Mouse (Mus musculus) cortical plate, adult 2 months (tissue): Measurements from ENCODE around the gene Grm5. TPM values are rescaled to one million over a fixed set of nuclear protein-coding genes. Genes with fewer than 3 reads are reported as not detected.

Experiments used
- H3K27ac ChIP-seq: fragments of 200-500 bp; 2 replicates; pipeline ENCODE4 v1.5.1; 2012; ENCODE audit warnings: low read length, control low read depth, inconsistent platforms; ENCODE audit not compliant: insufficient read depth
- H3K4me1 ChIP-seq: fragments of 200-500 bp; 2 replicates; pipeline ENCODE4 v1.6.1; 2011; ENCODE audit warnings: low read length; ENCODE audit not compliant: control insufficient read depth, insufficient read depth
- H3K4me3 ChIP-seq: fragments of 200-500 bp; 2 replicates; pipeline ENCODE4 v1.5.1; 2011; ENCODE audit warnings: mild to moderate bottlenecking, low read length, control low read depth; ENCODE audit not compliant: insufficient read depth
- CTCF ChIP-seq: fragments of 200-500 bp; IDR thresholded peaks from 2 replicates; pipeline ENCODE4 v1.5.1; 2011; ENCODE audit warnings: mild to moderate bottlenecking, control low read depth, low read length; ENCODE audit not compliant: insufficient read depth; ENCODE audit errors: extremely low read depth
- POLR2A ChIP-seq: fragments of 200-500 bp; IDR thresholded peaks from 2 replicates; pipeline ENCODE4 v1.6.1; 2011; ENCODE audit warnings: mild to moderate bottlenecking, low read length, control low read depth; ENCODE audit not compliant: insufficient read depth; ENCODE audit errors: extremely low read depth
- polyA plus RNA-seq: library from polyadenylated mRNA; depleted of rRNA; stranded (reverse); fragments of >200 nt; gene quantifications from 2 replicates; pipeline ENCODE4 v1.2.3, GENCODE M21; 2012

Gene Grm5
- polyA plus RNA-seq, 1 experiment, result 46.8 TPM

DNA sequence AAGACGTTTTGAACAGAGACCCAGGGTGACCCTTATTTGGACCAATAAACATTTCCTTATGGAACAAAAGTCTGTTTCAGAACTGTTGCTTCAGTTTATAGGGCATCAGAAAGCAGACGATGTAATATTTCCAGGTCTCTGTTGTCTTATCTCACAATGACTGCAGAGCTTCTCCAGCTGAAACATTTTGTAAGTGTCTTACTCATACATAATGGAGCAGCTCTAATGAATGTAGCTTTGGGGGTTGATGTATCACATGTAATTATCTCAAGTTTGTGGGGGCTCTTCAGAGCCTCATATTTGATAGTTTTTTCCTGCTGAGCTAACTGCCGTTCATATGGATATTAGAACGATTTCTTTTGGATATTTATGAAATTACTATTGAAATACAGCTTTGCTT is 250.7 kb downstream of the Grm5 start:
- Histone ChIP-seq H3K4me3 (no peak overlapping the region), H3K4me1 (no peaks in the 10 kb centered on the region), H3K27ac (no peak overlapping the region)
- no peak for TF ChIP-seq CTCF
- TF ChIP-seq POLR2A, result no peak

DNA sequence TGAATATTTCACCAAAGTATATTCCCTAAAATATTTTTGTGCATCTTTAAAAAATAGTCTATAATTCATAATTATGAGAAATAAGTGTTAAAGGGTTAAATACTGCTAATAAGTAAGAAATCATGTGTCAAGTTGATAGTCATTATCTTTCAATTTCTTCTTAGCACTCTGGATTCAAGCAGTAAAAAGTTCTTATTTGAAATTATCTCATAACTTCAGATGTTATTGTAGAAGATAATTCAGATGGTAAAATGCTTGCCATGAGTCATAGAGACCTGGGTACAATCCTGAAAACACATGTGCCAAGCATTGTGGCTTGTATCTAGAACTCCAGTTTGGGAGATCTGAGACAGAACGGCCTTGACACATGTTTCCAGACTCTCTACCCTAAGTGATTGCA is 254.6 kb downstream of the Grm5 start:
- TF ChIP-seq CTCF, result no peak
- no peak for TF ChIP-seq POLR2A
- no peak overlapping the region for H3K27ac ChIP-seq

DNA sequence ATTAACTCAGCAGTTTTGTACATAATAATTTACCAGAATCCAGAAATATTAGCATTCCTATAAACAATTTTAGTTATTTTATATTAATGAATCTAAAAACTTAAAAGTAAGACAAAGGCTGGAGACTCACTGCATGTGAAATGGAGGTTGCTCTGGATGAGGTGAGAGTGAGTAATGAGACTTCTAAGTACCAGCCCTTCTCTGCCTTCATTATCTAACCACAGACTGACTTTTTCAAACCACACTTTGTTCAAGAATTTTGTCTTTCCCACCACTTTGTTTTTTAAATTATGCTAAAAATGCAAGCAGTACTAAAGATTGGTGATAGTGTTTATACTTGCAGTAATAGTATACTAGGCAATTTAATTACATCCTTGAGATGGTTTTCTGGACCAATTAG is 259.5 kb downstream of the Grm5 start:
- H3K4me3 ChIP-seq, result no peak overlapping the region
- H3K4me1 ChIP-seq, result no peaks in the 10 kb centered on the region

More for the DNA sequence above, 254.6 kb downstream of the Grm5 start:
- Histone ChIP-seq H3K4me3 (no peak overlapping the region), H3K4me1 (no peaks in the 10 kb centered on the region)

DNA sequence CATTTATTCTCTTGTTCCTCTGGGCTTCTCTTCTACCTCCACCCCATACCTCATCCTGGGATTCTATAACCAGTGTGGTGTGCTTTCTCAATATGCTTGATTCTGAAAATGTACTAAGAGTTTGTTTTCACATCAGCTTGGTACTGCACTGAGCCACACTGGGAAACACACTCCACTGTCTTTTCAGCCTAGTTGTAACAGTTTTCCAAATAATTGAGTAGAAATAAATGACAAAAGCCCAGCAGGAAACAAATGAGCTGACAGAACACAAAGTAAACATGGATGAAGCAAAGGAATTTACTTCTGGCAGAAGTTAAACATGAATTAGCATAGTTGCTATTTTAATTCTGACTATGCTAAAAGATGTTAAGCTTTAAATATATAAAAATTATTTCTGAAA is 262.1 kb downstream of the Grm5 start:
- Histone ChIP-seq H3K4me1 (no peaks in the 10 kb centered on the region), H3K4me3 (no peak overlapping the region), H3K27ac (no peak overlapping the region)
- no peak for TF ChIP-seq POLR2A
- TF ChIP-seq CTCF, result no peak

More for the DNA sequence above, 259.5 kb downstream of the Grm5 start:
- no peak overlapping the region for H3K27ac ChIP-seq
- TF ChIP-seq POLR2A (no peak), CTCF (no peak)

DNA sequence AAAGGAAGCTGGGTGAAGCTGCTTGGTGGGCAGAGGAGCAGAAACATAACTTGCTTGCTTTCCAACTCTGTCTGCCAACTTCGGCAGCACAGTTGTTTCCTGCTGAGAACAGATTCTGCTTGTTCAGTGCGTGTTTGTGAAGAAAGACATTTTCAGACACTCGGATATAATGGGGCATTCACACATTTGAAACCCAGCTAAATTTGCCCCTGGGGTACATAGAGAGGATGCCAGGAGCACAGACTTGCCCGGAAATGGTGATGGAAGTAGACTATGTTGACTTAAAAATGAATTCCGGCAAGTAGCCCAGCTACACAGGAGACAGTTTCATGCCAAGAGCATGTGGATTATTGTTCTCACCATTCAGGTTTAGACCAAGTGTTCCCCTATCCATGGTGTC is 342.0 kb downstream of the Grm5 start:
- no peak overlapping the region for H3K4me3 ChIP-seq
- TF ChIP-seq POLR2A, result no peak
- TF ChIP-seq CTCF, result no peak
- no peaks in the 10 kb centered on the region; the same call in 1 of the 2 replicates for H3K4me1 ChIP-seq
- H3K27ac ChIP-seq, result peak overlapping the region; percentile 68; the same call in 1 of the 2 replicates

DNA sequence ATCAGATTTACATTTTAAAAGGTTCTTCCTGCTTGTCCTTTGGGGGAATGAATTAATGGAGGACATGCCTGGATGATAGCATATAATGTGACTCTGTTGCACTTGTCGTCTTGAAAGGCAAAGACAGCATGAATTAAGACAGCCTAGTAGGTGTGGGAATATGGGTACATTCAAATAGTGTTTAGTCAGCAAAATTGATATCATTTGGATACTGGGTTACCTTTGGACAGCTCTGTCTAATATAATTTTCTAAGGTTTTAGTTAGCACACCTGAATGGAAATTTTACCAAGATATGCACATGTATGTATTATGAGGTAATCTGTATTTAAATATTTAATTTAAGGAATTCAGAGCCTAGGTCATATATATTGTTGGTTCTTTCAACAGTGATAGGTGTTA is 353.4 kb downstream of the Grm5 start:
- Histone ChIP-seq H3K27ac (no peak overlapping the region), H3K4me1 (no peaks in the 10 kb centered on the region), H3K4me3 (no peak overlapping the region)
- TF ChIP-seq POLR2A, result no peak
- no peak for TF ChIP-seq CTCF

DNA sequence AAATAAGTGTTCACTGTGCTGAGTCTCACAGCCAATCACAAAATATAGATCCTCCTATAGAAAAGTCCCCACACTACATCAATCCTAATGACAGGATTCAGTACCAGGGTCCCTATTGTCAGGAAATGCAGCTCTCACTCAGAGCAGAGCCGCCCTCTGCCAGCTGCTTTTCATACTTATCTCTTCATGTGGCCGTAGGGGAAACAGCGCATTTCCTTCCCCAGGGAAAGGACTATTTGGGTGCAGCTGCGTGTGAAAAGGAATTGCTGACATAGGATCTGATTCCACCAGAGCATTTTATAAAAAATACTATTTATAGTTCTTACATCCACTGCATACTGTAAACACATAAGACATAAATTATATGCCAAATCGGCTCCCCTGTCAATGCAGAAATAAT is 354.3 kb downstream of the Grm5 start:
- H3K27ac ChIP-seq, result no peak overlapping the region
- H3K4me3 ChIP-seq, result no peak overlapping the region
- H3K4me1 ChIP-seq, result no peaks in the 10 kb centered on the region
- TF ChIP-seq CTCF (no peak), POLR2A (no peak)

DNA sequence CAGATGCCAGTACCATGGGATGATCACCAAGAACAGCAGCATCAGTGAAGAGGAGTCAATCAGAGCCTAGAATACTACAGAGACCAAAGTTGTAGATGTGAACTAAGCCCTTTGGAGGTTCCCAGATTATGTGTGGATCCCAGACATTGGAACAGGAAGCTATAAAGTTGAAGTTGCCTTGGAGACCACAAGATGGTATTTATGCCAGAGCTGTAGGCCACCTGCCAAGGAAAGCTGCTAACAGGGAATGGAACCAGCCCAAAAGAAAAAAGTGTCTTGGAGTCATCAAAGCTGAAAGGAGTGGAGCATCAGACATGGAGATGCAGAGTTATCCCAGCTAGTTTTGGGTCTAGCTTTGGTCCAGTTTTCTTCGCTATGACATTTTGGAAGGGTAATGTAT is 366.2 kb downstream of the Grm5 start:
- no peak for TF ChIP-seq CTCF
- TF ChIP-seq POLR2A, result no peak
- Histone ChIP-seq H3K4me1 (no peaks in the 10 kb centered on the region; the same call in 1 of the 2 replicates), H3K4me3 (no peak overlapping the region), H3K27ac (no peak overlapping the region)

DNA sequence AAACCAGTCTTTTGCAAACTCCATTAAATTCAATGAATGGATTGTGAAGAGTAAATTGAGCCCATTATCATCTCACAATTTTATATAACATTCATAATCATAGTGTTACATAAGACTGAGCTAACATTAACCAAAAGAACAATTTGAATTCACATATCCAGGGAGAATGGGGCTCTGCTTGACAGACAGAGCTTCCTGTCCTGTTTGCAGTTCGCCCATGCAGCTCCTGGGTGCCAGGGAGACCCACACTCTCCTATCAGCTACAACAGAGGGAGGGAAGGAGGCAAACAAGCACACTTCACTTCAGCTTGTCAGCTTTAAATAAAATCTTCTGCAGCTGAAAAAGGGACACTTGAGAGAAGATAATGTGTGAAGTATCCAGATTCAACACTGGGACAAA is 389.2 kb downstream of the Grm5 start:
- no peak for TF ChIP-seq POLR2A
- TF ChIP-seq CTCF, result no peak
- no peak overlapping the region for H3K27ac ChIP-seq
- no peak overlapping the region for H3K4me3 ChIP-seq
- peaks cover 4% of the 10 kb centered on the region; the same call in 1 of the 2 replicates for H3K4me1 ChIP-seq

DNA sequence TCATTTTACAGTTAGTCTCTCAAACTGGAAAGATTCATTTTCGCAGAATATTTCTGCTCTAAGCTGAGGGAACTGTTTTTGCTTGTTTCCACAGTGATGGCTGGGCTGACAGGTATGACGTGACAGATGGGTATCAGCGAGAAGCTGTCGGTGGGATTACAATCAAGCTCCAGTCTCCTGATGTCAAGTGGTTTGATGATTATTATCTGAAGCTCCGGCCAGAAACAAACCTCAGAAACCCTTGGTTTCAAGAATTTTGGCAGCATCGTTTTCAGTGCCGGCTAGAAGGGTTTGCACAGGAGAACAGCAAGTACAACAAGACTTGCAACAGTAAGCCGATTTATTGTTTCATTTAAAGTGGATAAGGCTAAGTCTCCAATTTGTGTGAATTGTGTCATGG is 391.1 kb downstream of the Grm5 start:
- peak overlapping the region; percentile 56; the same call in 1 of the 2 replicates for H3K27ac ChIP-seq
- H3K4me3 ChIP-seq, result no peak overlapping the region
- peaks cover 4% of the 10 kb centered on the region; the same call in 1 of the 2 replicates for H3K4me1 ChIP-seq
- no peak for TF ChIP-seq CTCF

DNA sequence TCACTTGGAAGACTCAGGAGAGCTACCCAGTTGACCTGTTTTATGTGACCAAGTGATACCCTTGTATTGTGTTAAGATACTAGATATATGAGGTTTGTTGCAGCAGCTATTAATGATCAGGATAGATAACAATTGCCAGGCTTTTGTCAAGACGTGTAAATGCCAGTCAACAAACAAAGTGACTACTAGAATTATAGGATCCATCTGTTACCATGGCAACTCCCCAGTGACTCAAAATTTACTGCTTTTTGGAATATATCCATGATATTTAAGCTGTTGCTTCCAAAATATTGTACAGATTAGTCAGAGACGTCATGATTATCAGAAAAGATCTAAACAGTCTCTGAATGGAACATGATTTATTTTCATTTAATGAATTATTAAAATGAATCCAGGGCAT is 399.5 kb downstream of the Grm5 start:
- no peak overlapping the region for H3K4me3 ChIP-seq
- no peak for TF ChIP-seq CTCF
- no peak for TF ChIP-seq POLR2A
- no peaks in the 10 kb centered on the region for H3K4me1 ChIP-seq
- H3K27ac ChIP-seq, result no peak overlapping the region
